Mouse (Mus musculus): ENCODE data around the gene Rtl6. TPM values are rescaled to one million over a fixed set of nuclear protein-coding genes. Genes with fewer than 3 reads are reported as not detected.

The Rtl6 gene
- total RNA-seq, 2 experiments from 2014 or later: 3.7 to 4.9 TPM

GRCm38 (mm10) chr15:84541175-84541574, 16.4 kb downstream of the Rtl6 start:
- intact Hi-C loops (cut with DNase I; ENCODE audit: low total_unique reads): loop anchor here (10.0 kb wide), 1 partner anchor 64 kb away; no protein-coding TSS in a partner anchor

DNA sequence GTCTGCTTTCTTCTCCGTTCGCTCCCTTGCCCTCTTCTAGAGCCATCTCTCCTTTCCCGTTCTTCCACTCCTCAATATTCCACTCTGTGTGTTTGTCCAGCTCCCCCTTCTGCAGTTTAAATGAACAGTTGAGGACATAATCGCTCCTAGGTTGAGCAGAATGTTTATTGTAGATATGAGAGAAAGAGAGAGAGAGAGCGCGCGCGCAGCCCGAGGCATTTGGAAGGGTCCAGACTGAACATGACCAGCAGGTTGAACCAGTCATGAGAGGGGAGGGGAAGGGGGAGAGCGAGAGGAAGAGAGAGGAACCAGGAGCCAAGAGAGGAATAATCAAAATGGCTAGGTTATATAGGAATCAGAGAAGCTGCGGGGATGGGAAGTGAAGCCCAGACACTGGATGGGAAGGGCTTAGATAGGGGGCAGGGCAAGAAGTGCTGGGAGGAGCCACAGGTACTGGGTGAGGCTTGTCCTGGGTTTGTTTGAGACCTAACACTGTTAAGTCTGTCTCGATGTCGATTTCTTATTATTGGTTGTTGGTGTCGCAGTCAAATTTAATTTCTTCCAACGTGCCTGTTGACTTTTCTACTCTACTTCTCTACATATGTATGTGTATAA, 18.5 kb downstream of the Rtl6 start:
- intact Hi-C loops (cut with DNase I; ENCODE audit: low total_unique reads): no loop called here
- DNase-seq: no peak

More at GRCm38 (mm10) chr15:84541175-84541574, 16.4 kb downstream of the Rtl6 start:
- no peak for DNase-seq

- intact Hi-C loops (cut with DNase I; ENCODE audit: low total_unique reads): no loop called here
- no peak for DNase-seq
Observed at GRCm38 (mm10) chr15:84537117-84537516, 20.5 kb downstream of the Rtl6 start.

DNA sequence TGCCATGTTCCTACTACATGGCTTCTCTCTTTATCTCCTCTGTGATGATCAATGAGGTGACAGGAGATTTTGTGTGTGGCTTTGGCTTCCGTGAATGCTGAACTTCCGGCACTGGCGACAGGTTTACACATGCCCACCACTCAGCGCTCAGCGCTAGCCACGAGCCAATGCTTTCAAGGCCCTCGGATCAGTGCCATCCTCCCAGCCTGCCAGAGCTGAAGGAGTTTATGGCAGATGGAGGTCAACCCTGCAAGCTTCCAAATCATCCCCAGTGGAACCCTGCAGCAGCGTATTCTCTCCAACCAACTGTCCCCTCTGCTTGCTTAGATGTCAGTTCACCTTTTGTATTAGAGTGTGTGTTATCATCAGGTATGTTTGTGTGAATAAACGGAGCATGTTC, 21.0 kb downstream of the Rtl6 start:
- DNase-seq: no peak
- intact Hi-C loops (cut with DNase I; ENCODE audit: low total_unique reads): no loop called here

- no peak for DNase-seq
- intact Hi-C loops (cut with DNase I; ENCODE audit: low total_unique reads): no loop called here
Observed at GRCm38 (mm10) chr15:84535953-84536352, 21.7 kb downstream of the Rtl6 start.

DNA sequence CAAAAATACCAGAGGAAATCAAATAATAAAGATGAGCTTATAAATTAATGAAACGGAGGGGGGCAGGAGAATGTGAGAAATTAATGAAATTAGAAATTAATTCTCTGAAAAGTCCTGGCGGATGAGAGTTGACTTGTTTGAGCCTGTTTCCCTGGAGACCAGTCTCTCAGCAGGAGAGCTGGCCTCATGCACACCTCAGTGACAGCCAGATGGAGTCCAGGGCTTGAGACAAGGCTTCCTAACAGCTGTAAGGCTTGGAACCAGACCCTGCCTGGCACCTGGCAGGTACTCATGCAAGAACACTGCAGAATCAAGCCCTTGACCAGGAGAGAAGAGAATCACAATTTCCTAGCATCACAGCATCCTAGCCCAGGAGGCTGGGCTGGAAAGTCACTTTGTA, 25.4 kb downstream of the Rtl6 start:
- intact Hi-C loops (cut with DNase I; ENCODE audit: low total_unique reads): no loop called here
- DNase-seq: no peak

DNA sequence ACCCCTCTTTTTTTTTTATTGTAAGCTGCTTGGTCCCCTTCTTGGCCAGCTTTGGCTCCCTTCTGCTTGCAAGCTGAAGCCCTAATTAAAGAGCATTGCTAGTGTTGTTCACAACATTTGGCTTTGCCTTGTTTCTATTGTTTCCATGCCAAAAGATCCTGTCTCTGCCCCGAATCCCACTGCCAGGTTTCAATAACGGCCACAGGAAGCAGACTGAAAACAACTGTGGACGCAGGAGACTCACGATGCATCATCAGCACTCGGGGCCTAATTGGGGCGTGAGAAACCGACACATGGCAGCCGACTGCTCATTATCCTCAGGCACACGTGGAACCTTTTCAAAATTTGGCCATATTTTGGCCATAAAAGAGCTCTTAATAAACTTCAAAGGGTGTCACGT, 26.1 kb downstream of the Rtl6 start:
- intact Hi-C loops (cut with DNase I; ENCODE audit: low total_unique reads): no loop called here
- DNase-seq: no peak

GRCm38 (mm10) chr15:84526921-84527320, 30.7 kb downstream of the Rtl6 start:
- no peak for DNase-seq
- intact Hi-C loops (cut with DNase I; ENCODE audit: low total_unique reads): no loop called here

DNA sequence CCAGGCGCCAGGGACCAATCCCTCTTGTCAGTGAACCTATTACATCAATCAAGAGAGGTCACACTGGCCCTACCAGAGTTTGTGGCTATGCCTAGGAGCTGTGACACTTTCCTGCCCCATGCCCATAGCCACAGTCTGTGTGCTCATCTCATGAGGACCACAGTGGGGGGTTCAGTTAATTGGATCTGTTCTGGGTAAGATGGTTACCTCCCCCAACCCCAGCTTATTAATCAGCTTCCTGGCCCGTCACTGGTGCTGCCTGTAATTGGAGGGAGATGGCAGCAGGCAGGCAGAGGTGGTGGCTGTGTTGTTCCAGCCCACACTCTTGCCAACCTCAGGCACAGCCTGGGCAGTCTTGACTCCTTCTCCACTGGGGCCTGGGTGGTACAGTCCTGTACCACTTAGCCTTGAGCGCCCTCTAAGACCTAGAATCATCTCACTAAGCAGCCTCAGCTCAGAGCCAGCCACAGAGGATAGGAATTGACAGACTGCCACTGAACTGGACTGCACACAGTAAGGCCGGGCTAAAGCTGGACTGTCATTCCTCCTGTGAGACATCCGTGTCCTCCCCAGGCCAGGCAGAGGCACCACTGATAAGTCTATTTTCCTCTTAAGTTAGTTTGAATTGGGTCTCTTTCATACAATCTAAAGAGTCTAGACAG, 32.3 kb downstream of the Rtl6 start:
- DNase-seq: no peak
- intact Hi-C loops (cut with DNase I; ENCODE audit: low total_unique reads): no loop called here

DNA sequence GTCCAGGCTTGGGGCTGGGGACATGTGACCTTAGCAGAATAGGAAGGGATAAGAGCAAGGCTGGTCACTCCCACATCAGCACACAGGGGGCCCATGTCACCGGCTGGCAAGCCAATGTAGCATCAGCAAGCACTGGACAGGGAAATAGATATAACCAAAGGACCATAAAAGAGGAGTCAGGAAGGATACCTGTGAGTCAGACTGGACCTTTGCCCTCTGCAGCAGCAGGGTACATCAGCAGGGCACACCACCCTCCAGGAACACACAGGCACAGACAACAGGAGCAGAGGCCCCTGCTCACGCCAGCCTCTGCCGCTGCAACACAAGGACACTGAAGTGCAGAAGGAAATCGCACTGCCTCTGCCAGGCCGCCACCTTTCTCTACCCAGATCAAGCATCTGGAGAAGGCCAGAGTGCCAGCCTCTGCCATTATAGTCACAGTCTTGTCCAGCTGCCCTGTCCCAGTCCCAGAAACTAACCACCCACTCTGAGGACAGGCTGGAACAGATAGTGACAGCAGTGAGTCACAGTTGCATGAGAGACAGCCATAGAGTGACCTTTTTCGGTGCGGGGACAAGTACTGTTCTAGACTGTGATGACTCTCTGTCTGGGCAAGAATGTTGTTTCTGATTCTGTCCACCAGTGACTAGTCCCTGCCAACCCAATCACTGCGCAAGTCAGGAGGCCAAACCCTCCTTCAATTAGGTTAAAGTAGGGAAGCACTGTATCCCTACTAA, 34.5 kb downstream of the Rtl6 start:
- intact Hi-C loops (cut with DNase I; ENCODE audit: low total_unique reads): no loop called here
- DNase-seq: no peak

- no peak for DNase-seq
Observed at GRCm38 (mm10) chr15:84521486-84521885, 36.1 kb downstream of the Rtl6 start.

GRCm38 (mm10) chr15:84518540-84518939, 39.1 kb downstream of the Rtl6 start:
- DNase-seq: no peak
- intact Hi-C loops (cut with DNase I; ENCODE audit: low total_unique reads): no loop called here

More at GRCm38 (mm10) chr15:84521486-84521885, 36.1 kb downstream of the Rtl6 start:
- intact Hi-C loops (cut with DNase I; ENCODE audit: low total_unique reads): no loop called here

GRCm38 (mm10) chr15:84512626-84513296, 44.9 kb downstream of the Rtl6 start:
- intact Hi-C loops (cut with DNase I; ENCODE audit: low total_unique reads): no loop called here
- DNase-seq: no peak

DNA sequence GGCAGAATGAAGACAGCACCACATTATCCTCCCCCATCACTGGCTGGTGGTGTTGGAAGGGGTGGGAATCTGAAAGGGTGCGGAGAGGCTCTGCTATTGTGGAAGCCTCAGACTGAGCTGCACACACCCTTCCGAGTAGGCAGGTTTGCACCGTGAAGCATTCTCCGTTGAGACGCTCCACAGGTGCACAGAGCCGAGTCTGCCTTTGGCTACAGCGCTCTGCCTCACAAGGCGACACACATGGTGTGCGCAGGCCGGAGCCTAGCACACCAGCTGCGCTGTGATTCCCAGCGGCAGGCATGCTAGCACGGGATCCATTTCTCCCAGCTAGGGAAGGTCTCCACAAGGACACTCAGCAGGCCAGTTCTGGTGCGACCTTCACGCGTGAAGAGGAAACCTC, 47.6 kb downstream of the Rtl6 start:
- intact Hi-C loops (cut with DNase I; ENCODE audit: low total_unique reads): no loop called here
- DNase-seq: no peak

DNA sequence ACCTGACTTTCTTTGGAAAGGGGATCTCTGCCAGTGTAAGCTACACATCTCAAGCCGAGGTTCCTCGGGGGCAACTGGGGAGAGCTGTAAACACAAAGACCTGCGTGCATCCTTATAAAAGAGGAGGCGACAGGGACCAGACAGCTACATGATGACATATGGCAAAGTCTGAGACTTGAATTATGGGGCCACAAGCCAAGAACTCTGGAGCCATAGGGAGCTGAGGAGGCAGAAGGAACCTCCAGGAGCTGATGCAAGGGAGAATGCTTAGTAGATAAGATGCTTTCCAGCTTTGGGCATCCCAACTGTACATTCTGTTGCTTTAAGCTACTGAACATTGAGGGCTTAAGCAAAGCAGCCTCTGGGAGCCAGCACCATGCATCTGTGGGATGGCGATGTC, 48.5 kb downstream of the Rtl6 start:
- intact Hi-C loops (cut with DNase I; ENCODE audit: low total_unique reads): no loop called here
- DNase-seq: no peak

- DNase-seq: no peak
- intact Hi-C loops (cut with DNase I; ENCODE audit: low total_unique reads): no loop called here
Observed at GRCm38 (mm10) chr15:84506026-84506425, 51.6 kb downstream of the Rtl6 start.

GRCm38 (mm10) chr15:84504895-84505294, 52.7 kb downstream of the Rtl6 start:
- DNase-seq: no peak
- intact Hi-C loops (cut with DNase I; ENCODE audit: low total_unique reads): no loop called here
